Mouse (Mus musculus) cerebellum, adult (tissue): Measurements from ENCODE around the gene Mrps35.

Experiments
- ATAC-seq: cut with Nextera tagmentation; 2 replicates; pipeline ENCODE4 v1.9.2; 2017; ENCODE audit warnings: mild to moderate bottlenecking, moderate library complexity, mixed read lengths; ENCODE audit not compliant: insufficient number of reproducible peaks, low FRiP score, low TSS enrichment

Mrps35 gene

GRCm38 (mm10) chr6:147028396-147028795 is 14.2 kb upstream of the Mrps35 start:
- no peak for ATAC-seq

- peak; percentile 56 for ATAC-seq
Measured at GRCm38 (mm10) chr6:147029591-147029990, 13.0 kb upstream of the Mrps35 start.

DNA sequence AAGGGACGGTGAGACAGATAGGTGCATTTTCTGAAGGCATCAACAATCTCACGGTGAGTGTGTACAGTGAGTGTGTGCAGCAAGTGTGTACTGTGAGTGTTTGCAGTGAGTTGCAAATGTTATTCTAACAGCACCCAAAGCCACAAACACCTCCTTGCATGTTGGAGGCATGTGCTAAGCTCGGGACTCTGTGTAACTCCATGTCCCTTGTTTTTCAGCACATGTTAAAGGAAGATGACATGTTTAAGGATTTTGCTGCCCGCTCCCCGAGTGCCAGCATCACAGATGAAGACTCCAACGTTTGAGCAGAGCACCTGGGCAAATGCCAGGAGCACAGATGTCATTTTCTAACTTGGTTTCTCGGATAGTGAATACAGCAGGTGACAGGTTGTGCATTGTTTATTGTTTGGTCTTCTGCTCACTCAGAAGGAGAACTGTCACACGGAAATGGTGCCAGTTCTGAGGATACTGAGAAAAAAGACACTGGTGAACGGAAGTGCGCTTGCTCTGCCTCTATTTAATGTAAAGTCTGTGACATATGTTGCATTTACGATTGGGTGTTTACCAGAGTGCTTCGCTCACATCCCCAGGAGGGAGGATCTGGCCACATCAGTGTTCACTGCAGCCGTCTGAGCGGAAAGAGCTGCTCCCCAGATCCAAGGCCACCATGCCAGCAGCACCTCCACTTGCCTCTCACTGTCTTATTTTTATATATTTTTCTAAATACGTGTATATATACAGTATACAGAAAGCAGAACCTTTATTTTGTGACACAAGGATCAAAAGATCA is 12.3 kb upstream of the Mrps35 start:
- ATAC-seq: peak; percentile 48

DNA sequence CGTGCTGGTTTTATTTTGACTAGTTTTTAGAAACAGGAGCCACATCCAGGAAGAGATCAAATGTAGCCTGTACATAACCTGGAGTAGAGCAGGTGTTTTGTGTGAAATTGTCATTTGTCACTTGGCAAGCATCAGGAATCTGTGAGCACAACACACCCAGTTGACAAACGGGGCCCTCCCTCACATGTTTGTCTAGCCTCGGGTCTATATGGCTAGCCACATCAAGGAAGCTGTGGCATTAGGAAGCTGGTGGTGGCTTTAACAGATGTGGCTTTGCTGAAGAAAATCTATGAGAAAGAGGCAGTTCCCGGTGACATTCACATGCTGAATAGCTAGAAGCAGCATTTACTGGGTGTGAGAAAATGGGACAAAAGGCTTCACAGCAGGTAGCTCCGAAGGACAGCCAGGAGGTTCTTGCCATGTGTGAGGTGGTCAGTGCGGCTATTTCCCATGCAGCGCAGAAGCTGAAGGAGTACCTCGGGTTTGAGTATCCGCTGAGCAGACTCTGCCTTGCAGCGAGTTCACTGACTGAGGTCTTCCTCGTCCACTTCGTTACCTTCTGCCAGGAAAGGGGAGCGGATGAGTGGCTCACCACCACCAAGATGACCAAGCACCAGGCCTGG is 10.2 kb upstream of the Mrps35 start, which contains the start of gene Rep15:
Rep15 (plus strand) TSS at position 282 of the 623 bp plus-strand sequence.
- peak; percentile 57 for ATAC-seq

GRCm38 (mm10) chr6:147043633-147044032 is 1.1 kb downstream of the Mrps35 start:
- no peak for ATAC-seq

GRCm38 (mm10) chr6:147049239-147049805 is 6.8 kb downstream of the Mrps35 start:
- no peak for ATAC-seq

DNA sequence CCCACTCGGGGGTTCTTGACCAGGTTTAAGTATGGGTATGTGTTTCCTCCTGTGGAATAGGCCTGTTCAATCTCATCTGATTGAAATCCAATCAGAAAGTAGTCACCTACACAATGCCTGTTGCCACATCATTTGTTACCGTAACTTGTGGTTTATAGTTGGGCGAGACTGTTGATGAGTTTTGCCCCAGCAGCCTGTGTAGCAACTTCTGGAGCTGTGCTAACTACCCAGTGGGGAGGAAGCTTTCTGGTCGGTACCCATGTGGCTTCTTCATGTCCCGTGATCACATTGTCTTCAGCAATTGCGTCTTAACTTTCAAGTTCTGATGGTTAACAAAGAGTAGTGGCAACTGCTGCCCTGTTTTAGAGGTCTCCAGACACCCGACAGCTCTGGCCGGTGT is 9.1 kb downstream of the Mrps35 start:
- no peak for ATAC-seq

DNA sequence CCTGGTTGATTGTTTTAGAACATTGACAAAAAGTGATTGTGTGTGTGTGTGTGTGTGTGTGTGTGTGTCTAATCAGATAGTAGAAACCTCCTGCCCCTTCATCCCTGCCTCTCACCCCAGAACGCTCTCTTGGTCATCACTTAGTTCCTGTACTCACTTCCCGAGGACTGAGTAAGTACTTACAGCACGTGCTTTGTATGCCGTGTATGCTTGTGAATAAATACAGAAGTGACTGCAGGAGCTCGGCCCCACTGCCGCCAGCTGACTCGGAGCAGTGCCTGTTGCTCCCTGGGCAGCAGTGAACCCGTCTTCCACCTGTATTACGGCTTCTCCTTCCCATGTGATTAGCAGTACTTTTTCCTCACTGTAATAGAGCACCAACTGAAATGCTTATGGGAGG is 9.9 kb downstream of the Mrps35 start:
- ATAC-seq: no peak

DNA sequence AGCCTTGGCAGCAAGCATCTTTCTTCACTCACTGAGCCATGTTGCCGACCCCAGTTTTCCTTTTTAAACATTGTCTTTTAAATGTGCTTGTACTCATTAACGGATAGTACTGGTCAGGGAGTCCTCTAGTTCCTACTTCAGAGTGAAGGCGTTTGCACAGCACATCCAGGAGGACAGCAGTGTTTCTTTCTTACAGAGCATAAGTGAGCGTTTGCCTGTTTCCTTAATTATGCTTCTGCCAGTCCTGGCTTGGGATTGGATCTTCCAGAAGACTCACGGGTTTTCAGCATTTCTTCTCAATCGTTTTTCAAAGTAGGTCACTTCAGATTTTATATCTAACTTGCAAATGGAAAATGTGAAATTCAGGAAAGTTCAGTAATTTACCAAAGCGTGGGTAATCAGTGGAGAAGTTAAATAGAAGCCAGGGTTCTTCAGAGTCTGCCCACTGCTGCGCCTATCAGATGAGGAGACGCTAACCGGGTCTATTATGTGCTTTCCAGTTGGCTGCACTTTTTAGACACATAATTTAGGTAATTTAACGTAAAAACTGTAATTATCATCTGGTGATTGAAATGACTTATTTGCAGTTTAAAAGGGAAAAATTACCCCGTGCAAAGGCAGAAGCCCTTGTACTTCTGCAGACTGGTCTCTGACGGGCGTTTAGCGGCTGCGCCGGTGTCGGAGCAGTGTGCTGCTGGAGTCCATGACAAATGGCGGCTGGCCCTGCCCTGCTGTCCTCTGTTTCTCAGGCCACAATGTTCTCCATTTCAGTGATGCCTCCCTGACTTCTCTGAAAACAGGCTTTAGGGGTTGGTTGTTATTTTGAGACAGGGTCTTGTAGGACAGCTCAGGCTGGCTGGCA is 11.5 kb downstream of the Mrps35 start:
- no peak for ATAC-seq

GRCm38 (mm10) chr6:147055374-147055977 is 12.9 kb downstream of the Mrps35 start:
- no peak for ATAC-seq

GRCm38 (mm10) chr6:147059326-147059725 is 16.8 kb downstream of the Mrps35 start:
- ATAC-seq: no peak

GRCm38 (mm10) chr6:147061630-147062029 is 19.1 kb downstream of the Mrps35 start:
- no peak for ATAC-seq

DNA sequence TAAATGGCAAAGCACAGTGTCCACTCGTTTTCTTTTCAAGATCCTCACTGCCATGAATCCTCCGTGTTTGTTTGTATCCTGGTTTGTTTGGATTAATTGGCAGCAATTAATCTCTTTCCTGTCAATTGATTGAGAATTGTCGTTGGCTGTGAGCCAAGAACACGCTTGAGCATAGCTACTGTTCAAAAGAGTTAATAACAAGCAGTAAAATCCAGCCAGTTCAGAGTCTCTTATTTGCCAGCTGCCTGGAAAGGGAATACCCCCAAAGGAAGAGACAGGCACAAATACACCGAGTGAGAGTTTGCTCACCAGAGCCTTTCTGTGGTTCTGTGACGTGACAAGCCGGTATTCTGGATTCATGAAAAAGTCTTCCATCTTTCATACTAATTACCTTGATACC is 19.5 kb downstream of the Mrps35 start:
- ATAC-seq: no peak

DNA sequence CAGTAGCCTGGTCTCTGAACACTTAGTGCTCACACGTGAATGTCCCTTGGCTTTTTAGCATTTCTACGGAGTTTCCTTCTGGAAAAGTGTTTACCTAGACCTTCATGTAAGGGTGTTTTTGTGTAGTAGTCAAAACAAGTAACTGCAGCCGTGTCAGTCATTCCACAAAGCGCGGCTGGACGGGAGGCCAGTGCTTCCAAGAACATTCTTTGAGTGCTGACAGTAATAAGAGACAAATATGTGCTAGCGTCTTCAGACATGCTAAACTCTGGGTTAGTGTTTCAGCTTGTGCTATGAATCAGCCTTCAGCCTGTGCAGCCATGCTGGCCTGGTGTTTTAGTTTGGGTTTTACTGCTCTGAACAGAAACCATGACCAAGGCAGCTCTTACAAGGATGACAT is 20.1 kb downstream of the Mrps35 start:
- no peak for ATAC-seq

DNA sequence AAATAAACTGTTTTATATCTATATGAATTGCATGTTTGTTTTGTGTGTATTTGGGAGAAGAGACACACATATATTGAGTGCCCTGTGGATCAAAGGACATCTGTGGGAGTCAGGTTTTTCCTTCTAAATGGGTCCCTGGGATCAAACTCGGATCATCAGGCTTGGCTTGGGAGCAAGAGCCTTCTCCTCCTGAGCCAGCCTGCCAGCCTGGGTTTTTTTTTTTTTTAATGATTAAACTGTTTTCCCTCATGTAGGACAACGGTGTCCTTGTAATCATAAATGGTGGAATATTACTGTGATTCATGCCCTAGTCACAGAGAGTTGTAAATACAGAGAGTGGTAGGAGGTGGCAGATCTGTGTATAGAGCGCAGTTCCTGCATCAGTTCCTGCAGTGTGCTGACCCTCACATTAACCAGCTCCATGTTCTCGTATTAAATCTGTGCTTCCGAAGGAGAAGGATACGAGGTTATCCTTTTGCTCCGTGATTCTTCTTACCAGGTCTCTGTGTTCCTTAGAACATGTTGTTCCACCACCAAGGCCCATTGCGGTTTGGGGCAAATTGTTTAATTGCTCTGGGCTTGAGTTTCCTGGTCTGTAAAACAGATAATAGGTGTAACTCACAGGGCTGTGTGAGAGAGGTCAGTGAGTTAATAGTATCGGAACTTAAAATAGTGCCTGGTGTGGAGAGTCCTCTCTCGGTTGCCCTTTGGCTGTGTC is 21.8 kb downstream of the Mrps35 start:
- ATAC-seq: no peak

DNA sequence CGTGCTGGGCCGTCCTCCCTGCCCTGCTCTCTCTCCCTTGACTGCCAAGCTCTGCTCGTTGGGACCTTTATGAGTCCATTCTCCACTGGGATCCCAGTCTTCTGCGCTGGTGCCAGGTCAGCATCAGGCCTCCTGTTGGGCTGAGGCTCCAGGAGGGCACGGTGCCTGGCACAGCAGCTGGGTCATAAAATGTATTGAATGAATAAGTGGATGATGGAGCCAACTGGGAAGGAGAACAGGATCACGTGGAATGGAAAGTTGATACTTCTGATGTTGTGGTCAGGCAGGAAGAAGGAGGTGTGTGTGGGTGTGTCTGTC is 22.3 kb downstream of the Mrps35 start:
- no peak for ATAC-seq

- no peak for ATAC-seq
Measured at GRCm38 (mm10) chr6:147075808-147076387, 33.3 kb downstream of the Mrps35 start.

DNA sequence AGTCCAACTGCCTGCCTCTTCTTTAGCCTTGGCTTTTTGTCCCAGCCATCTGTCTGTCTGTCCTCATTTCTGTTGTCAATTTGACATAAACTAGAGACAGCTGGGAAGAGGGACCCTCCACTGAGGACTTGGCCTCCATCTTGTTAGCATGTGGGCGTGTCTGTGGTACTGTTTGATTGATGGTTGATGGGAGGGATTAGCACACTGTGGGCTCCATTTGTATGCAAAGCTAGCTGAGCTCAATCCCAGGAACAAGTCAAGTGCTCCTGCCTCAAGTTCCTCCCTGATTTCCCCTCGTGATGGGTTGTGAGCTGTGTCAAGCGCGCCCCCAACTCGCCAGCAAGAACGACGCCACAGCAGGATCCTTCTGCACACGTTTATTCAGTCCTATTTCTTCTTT is 34.3 kb downstream of the Mrps35 start:
- ATAC-seq: no peak

DNA sequence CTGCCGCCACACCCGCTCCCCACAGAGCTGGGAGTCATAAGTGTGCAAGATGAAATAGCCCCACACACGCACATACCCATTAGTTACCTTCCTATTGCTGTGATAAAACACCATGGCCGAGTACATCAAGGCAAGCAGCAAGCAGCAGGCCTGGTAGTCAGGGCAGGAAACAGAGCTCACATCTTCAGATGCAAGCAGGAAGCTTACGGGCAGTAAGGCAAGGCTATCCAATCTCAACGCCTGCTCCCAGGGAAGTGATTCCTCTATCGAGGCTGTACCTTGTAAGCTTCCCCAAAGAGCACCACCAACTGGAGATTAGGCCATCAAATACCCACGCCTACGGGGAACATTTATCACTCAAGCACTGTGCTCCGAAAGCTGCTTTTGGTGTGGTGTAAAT is 37.4 kb downstream of the Mrps35 start:
- ATAC-seq: no peak
